Mouse (Mus musculus) spleen, adult 2 months (tissue): ENCODE results near the gene Lancl1.

Source experiments
- CTCF ChIP-seq: fragments of 200-500 bp; IDR thresholded peaks from 2 replicates; pipeline ENCODE4 v1.5.1; 2011; ENCODE audit warnings: mild to moderate bottlenecking, inconsistent platforms; ENCODE audit not compliant: insufficient read depth, insufficient read length, insufficient replicate concordance; ENCODE audit errors: extremely low read depth
- POLR2A ChIP-seq: fragments of 200-500 bp; IDR thresholded peaks from 2 replicates; pipeline ENCODE4 v1.6.1; 2011; ENCODE audit warnings: low read depth, low read length, inconsistent platforms

DNA sequence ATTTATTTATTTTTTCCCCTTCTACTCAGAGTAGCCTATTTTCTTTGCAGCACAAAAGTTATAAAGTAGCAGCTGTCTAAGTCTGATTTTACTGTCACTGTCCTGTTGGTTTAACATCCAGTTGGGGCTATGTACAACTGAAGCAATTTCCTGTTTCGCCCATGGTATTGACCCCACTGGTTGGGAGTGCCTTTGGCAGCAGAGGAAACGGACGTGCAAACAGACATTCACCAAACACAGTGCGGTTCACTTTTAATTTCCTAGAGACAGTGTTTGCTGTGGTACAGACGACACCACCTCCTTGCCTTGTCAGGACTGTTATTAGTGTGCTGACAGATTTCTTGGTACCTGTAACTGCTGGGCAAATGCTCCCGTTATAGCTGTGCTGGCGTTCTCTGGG lies 3.9 kb upstream of the Lancl1 start:
- no peak for TF ChIP-seq POLR2A
- no peak for TF ChIP-seq CTCF
